Mouse (Mus musculus) lung, adult 2 months (tissue): ENCODE measurements around the gene Ptafr.

ENCODE experiments used
- CTCF ChIP-seq: fragments of 200-500 bp; IDR thresholded peaks from 2 replicates; pipeline ENCODE4 v1.5.1; 2011; ENCODE audit warnings: mild to moderate bottlenecking, low read length, control low read depth; ENCODE audit not compliant: insufficient read depth
- POLR2A ChIP-seq: fragments of 200-500 bp; IDR thresholded peaks from 2 replicates; pipeline ENCODE4 v1.6.1; 2011; ENCODE audit warnings: low read depth, mild to moderate bottlenecking, control low read depth, low read length, borderline replicate concordance; ENCODE audit errors: extremely low read depth

DNA sequence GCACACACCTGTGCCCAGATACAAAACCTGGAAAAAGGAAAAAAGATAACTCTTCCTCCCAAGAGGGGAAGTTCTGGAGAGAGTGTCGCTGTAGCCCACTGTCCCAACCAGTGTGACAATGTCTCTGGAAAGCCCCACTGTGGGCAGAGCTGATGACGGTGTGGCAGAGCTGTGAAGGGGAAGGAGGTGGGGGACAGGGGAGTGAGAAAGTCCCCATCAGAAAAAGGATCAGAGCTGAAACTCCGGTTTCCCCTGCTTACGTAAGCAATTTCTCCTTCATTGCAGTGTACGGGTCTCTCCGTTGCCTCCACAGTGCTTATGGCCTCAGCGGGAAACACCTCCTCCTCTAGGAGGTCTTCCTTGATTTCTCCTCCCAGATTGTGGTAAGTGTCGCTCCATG lies 47.5 kb downstream of the Ptafr start:
- TF ChIP-seq POLR2A = no peak
- no peak for TF ChIP-seq CTCF
